Mouse (Mus musculus) urinary bladder, adult 2 months (tissue): ENCODE measurements around the gene Olfr338. TPM values are rescaled to one million over a fixed set of nuclear protein-coding genes. Genes with fewer than 3 reads are reported as not detected.
"Not testable (repeated sequence)": the region's sequence is repeated elsewhere in the genome, so short reads cannot be mapped to it uniquely, and the experiment has no call there.

Source experiments
- DNase-seq: peaks from one replicate; pipeline ENCODE4 v3.0.0; 2022; ENCODE audit warnings: low spot score
- polyA plus RNA-seq: library from polyadenylated mRNA; depleted of rRNA; stranded (reverse); fragments of >200 nt; gene quantifications from 2 replicates; pipeline ENCODE4 v1.2.3, GENCODE M21; 2012; rRNA removed

The Olfr338 gene
- not detected in 2 replicates for polyA plus RNA-seq

DNA sequence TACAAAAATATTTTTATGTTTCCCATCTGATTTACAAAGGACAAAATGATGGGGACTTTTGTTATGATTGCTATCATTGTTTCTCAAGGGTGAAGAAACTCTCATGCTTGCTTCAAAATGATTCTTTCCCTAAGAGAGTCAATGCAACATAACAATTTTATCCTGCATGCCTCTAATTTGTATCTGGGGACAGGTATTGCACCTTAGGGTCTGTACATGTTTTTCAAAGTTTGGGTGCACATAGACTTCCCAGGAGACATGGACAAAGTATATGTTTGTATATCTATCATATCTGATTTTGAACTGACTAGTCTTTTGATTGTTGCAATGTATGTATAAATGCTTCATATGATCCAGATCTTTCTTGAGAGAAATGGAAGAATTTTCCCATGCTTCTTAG, at the start of gene Olfr338:
Olfr338 (plus strand) TSS at position 301 of the 400 bp plus-strand sequence.
- DNase-seq, result no peak

- DNase-seq, result not testable (repeated sequence)
Measured at GRCm38 (mm10) chr2:36415174-36415573, 41.9 kb downstream of the Olfr338 start.

DNA sequence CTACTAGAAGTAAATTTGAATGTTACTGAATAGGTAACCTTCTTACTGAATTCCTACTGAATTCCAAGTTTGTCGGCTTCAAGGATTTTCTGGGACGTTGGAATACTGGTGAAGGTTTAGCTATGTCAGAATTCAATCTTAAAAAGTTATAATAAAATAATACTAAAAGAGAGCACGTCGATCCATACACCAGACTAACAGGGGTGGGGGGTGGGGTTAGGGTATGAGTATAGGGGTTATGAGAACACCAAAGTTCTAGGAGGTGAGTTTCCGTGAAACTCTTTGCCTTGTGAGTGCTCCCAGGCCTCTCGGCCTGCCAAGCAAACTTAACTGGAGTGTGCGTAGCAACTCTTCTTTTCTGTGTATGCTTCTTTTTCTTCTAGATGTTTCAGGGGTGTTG, 42.3 kb downstream of the Olfr338 start:
- DNase-seq, result not testable (repeated sequence)

DNA sequence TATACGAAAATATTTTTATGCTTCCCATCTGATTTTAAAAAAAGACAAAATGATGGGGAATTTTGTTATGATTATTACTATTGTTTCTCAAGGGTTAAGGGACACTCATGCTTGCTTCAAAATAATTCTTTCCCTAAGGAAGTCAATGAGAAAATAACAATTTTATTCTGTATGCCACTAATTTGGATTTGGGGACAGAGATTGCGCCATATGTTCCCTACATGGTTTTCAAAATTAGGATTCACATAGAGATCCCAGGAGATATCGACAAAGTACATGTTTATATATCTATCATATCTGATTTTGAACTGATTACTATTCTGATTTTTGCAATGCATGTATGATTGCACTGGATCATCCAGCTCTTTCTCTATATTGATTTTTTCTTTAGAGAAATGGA, 45.3 kb downstream of the Olfr338 start, which contains the start of gene Olfr339:
Olfr339 (plus strand) TSS at position 301 of the 400 bp plus-strand sequence.
- DNase-seq, result no peak

Other genes with a start within 250 kb of the Olfr338 start
- 25.2 and 27.2 TPM in 2 replicates for gene Mrrf, start 237.1 kb upstream of the Olfr338 start, polyA plus RNA-seq
- gene Rbm18, start 236.7 kb upstream of the Olfr338 start, polyA plus RNA-seq, result 39.7 and 41.5 TPM in 2 replicates
- 63.0 and 70.3 TPM in 2 replicates for gene Ptgs1, start 143.1 kb upstream of the Olfr338 start, polyA plus RNA-seq
- not detected in 2 replicates for gene Olfr339, start 45.4 kb downstream of the Olfr338 start, polyA plus RNA-seq
- not detected in 2 replicates for gene Olfr340, start 79.1 kb downstream of the Olfr338 start, polyA plus RNA-seq
- gene Olfr341, start 108.9 kb downstream of the Olfr338 start, polyA plus RNA-seq, result not detected in 2 replicates
- not detected in 2 replicates for gene Olfr342, start 151.5 kb downstream of the Olfr338 start, polyA plus RNA-seq
- gene Olfr344, start 193.1 kb downstream of the Olfr338 start, polyA plus RNA-seq, result not detected in 2 replicates